Mouse (Mus musculus) thymus, postnatal 4 days (tissue): ENCODE results near the gene Cltc.
"Not testable (repeated sequence)": the region's sequence is repeated elsewhere in the genome, so short reads cannot be mapped to it uniquely, and the experiment has no call there.

Experiments
- DNase-seq: peaks from one replicate; pipeline ENCODE4 v3.0.0; 2021

The Cltc gene

GRCm38 (mm10) chr11:86757480-86758371, at the start of gene Cltc:
Gene Cltc, minus strand, starts transcription at chr11:86757565.
- DNase-seq: peak; percentile 95

DNA sequence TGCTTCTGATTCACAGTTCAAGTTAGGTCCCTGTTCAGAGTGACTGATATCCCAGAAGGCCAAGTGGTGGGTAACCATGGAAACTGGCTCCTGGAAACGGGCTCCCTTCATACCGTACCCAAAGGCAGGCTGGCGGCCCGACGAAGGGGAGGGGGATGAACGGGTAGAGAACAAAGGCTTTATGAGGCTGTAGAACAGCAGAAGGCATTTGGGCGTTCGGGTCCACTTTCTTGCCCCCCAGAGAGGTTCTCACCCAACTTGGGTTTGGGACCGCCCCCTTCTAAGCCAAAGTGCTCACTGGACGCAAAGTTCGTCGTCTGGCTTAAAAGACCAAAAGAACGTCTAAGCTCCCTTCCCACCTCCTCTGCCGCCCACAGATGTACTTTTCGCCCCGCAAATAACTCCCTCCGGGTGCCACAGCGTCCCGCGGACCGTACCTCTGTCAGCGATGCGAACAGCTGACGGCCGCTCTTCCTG, 49.7 kb upstream of the Cltc start:
- peak; percentile 56 for DNase-seq

DNA sequence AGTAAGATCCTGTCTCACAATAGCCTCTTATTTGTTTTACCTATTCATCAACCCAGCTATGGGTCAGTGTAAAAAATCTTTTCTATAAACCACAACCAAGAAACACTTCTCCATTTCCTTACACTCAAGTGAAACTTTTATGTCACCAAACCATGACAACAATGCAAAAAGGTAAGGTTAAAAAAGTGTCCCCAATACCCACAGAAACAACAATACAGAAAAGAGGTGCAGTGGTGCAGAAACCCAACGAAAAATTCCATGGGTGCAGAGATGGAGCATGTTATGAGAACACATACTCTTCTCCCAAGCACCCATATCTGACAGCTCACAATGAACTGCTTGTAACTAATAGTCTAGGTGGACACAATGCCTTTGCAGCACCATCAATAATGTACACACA, 36.8 kb upstream of the Cltc start:
- DNase-seq: no peak

DNA sequence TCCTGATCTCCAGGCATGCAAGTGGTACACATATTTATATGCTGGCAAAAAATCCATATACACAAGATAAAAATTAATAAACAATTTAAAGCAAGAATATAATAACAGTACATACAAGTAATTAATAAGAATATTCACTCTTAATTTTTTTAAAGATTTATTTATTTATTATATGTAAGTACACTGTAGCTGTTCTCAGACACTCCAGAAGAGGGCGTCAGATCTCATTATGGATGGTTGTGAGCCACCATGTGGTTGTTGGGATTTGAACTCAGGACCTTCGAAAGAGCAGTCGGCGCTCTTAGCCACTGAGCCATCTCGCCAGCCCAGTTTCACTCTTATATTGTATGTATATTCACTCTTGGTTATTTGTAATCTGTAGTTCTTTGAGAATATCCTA, 30.1 kb upstream of the Cltc start:
- peak; percentile 17 for DNase-seq

GRCm38 (mm10) chr11:86785767-86786166, 28.4 kb upstream of the Cltc start:
- no peak for DNase-seq

GRCm38 (mm10) chr11:86769884-86770283, 12.5 kb upstream of the Cltc start:
- DNase-seq: no peak

GRCm38 (mm10) chr11:86764501-86764900, 7.1 kb upstream of the Cltc start:
- no peak for DNase-seq

- not testable (repeated sequence) for DNase-seq
Observed at GRCm38 (mm10) chr11:86763127-86763526, 5.8 kb upstream of the Cltc start.

- no peak for DNase-seq
Observed at GRCm38 (mm10) chr11:86760357-86760756, 3.0 kb upstream of the Cltc start.

GRCm38 (mm10) chr11:86759886-86760285, 2.5 kb upstream of the Cltc start:
- no peak for DNase-seq

DNA sequence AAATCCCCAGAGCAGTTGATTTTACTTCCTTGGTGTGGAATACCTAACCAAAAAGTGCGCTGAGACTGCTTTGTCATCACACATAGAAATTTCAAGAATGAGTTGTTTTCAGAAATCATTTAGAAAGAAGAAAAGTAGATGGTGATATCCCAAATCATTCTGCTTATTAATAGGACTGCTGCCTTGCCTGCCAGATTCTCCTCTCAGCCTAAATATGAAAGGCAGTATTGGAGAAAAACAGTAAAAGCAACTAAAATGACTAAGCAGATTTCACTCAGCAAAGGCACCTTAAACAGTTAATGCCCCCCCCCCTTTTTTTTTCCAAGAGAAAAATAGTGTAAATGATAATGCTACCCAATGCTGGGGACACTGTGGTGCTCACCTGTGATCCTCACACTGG, 1.9 kb upstream of the Cltc start:
- DNase-seq: no peak

- no peak for DNase-seq
Observed at GRCm38 (mm10) chr11:86758559-86758958, 1.2 kb upstream of the Cltc start.

DNA sequence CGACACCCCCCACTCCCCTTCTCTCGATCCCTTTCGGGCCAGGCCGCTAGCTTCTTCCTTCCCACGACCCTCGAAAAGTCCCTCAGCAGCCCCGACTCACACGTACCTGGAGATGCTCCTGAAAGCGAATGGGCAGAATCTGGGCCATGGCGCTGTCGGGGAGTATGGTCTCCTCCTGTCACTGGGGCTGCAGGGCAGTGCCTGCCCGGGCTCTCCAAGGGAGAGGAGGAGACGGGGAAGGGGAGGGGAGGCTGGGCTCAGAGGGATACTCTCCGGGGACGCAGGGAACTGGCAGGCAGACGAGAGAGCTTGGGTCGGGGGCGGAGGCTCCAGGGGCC, 254 bp downstream of the Cltc start:
- no peak for DNase-seq

- DNase-seq: peak; percentile 48
Observed at GRCm38 (mm10) chr11:86756156-86757141, 916 bp downstream of the Cltc start.

DNA sequence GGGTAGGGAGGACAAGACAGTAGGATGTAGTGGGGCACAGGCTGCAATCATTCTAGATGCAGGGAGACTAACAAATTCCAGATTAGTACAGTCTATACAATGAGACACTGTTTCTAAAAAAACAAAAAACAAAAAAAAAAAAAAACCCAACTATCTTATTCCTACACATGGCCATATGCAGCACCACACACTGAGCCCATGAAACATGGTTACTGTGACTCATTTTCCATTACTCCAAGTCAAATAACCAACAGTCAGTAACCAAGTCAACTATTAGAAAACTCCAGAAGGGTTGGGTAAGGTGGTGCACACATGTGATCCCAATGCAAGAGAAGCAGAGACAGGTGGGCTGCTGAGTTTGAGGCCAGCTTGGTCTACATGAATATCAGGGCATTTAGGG, 5.0 kb downstream of the Cltc start:
- no peak for DNase-seq

GRCm38 (mm10) chr11:86751010-86751409, 6.4 kb downstream of the Cltc start:
- no peak for DNase-seq

GRCm38 (mm10) chr11:86749776-86750423, 7.5 kb downstream of the Cltc start:
- DNase-seq: no peak

DNA sequence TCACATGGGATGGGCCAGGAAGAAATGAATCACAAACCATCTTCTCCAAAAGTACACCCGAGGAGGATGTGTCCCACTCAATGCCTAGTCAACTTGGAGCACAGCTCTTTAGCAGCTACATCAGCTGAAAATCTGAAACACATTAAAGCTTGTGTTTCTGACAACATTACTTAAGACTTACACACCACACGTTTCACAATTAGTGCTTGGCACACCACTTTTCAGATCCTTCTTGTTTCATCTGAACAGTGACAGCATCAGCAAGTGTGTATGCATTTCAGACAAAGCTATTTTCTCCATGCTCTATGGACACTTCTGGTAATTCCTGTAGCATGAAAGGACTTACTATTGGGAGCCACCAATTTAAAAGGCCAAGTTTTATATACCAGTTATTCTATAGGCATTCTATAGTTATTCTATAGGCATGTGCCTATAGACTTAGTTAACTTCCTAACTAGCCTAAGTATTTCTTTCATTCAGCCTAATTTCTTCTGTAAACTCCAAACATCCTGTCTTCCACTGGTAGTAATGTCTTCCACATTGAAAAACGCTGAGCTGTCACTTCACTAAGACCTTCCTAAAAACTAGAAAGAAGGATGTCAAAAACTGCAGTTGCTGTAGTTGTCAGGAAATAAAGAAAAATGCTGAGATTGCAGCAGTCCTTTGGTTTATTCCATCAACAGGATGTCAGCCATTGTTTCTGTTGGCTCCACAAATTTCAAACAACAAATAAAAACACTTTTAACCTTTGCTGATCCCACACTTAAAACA, 11.5 kb downstream of the Cltc start:
- DNase-seq: no peak

GRCm38 (mm10) chr11:86742605-86743004, 14.8 kb downstream of the Cltc start:
- DNase-seq: no peak

DNA sequence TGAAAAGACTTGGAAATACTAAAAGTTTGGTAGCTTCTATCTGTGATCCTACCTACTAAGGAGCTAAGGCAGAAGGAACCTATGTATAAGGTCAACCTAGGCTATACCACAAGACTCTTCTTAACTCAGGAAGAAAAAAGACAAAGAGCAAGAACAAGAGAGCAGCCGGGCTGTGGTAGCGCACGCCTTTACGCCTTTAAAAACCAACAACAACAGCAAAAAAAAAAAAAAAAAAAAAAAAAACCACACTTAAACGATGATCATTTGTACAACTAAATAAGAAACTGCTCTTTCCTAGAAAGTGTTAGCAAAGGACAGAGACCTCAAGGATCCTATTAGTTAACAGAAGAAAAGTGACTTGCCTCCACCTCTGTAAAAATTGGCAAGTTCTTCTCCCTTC, 15.9 kb downstream of the Cltc start:
- no peak for DNase-seq

- DNase-seq: no peak
Observed at GRCm38 (mm10) chr11:86739470-86739869, 17.9 kb downstream of the Cltc start.

DNA sequence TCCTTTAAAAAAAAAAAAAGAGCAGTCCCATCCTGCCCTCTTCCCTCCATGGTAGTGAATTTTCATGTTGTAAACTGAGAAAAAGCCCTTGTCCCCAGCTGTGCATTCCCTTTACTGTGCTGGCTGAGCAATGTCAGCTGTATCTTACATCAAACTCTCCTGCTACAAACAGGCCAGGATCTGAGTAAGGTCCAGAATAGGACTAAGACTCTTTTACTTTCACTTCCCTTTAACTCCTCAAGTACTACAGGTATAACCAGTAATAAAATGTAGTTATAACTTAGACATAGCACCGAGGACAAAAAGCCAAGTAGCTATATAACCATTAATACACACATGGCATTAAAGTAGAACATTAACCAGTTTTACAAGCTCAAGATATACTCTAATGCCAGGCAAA, 18.4 kb downstream of the Cltc start:
- DNase-seq: no peak
